Mouse (Mus musculus) liver, postnatal 0 days (tissue): ENCODE data around the gene Ntm. TPM values are rescaled to one million over a fixed set of nuclear protein-coding genes. Genes with fewer than 3 reads are reported as not detected.

ENCODE experiments used
- ATAC-seq: fragments of 200-750 bp; cut with Nextera tagmentation; 2 replicates; pipeline ENCODE4 v1.8.0; 2017; ENCODE audit warnings: mild to moderate bottlenecking, moderate library complexity
- DNase-seq: peaks from one replicate; pipeline ENCODE4 v3.0.0-alpha.2; 2016
- H3K27ac ChIP-seq: fragments of 300-500 bp; sonication (generic); 2 replicates; pipeline ENCODE4 v1.5.1; 2014; ENCODE audit warnings: antibody characterized with exemption, moderate library complexity, mild to moderate bottlenecking, low read depth
- H3K27me3 ChIP-seq: fragments of 300-500 bp; sonication (generic); 2 replicates; pipeline ENCODE4 v1.6.1; 2014; ENCODE audit warnings: low read length, control low read depth, mixed read lengths; ENCODE audit not compliant: insufficient read depth
- H3K36me3 ChIP-seq: fragments of 300-500 bp; sonication (generic); replicated peaks from 2 replicates; pipeline ENCODE4 v1.6.1; 2014; ENCODE audit warnings: mild to moderate bottlenecking, control low read depth, low read length, moderate library complexity, mixed read lengths; ENCODE audit not compliant: insufficient read depth
- H3K4me1 ChIP-seq: fragments of 300-500 bp; sonication (generic); 2 replicates; pipeline ENCODE4 v1.6.1; 2014; ENCODE audit warnings: antibody characterized with exemption, mild to moderate bottlenecking, control low read depth; ENCODE audit not compliant: insufficient read depth
- H3K4me2 ChIP-seq: fragments of 300-500 bp; sonication (generic); 2 replicates; pipeline ENCODE4 v1.6.1; 2014; ENCODE audit warnings: low read depth, mild to moderate bottlenecking, low read length, moderate library complexity, mixed read lengths
- H3K4me3 ChIP-seq: fragments of 300-500 bp; sonication (generic); 2 replicates; pipeline ENCODE4 v1.5.1; 2014; ENCODE audit warnings: low read depth, low read length
- H3K9ac ChIP-seq: fragments of 300-500 bp; sonication (generic); replicated peaks from 2 replicates; pipeline ENCODE4 v1.6.1; 2014; ENCODE audit warnings: mild to moderate bottlenecking, moderate library complexity
- H3K9me3 ChIP-seq: fragments of 300-500 bp; sonication (generic); 2 replicates; pipeline ENCODE4 v1.6.1; 2016; ENCODE audit warnings: mild to moderate bottlenecking, control low read depth, low read length, mixed read lengths
- CTCF ChIP-seq: sonication (generic); IDR thresholded peaks from 2 replicates; pipeline ENCODE4 v1.5.1; 2016; ENCODE audit warnings: antibody characterized with exemption, low read depth
- EP300 ChIP-seq: IDR thresholded peaks from 2 replicates; pipeline ENCODE4 v1.6.1; 2016; ENCODE audit warnings: antibody characterized with exemption, low read depth, mild to moderate bottlenecking
- WGBS: fragments of 180-500 bp; shearing (Covaris S2); extraction: QIAGEN DNeasy Blood & Tissue Kit; methylation state at CpG from one replicate; pipeline ENCODE4 v1.1.7; 2014; ENCODE audit not compliant: insufficient replicate concordance; 5-methylcytosine and 5-hydroxymethylcytosine counted together
- polyA plus RNA-seq: library from polyadenylated mRNA; unstranded; fragments of >200 nt; fragmentation: Nextera tagmentation; extraction: Ambion mirVana; gene quantifications from 2 replicates; pipeline ENCODE4 v1.2.1, GENCODE M21; 2015

Ntm gene
- polyA plus RNA-seq, 1 experiment from 2014 or later, result 1.00 TPM

DNA sequence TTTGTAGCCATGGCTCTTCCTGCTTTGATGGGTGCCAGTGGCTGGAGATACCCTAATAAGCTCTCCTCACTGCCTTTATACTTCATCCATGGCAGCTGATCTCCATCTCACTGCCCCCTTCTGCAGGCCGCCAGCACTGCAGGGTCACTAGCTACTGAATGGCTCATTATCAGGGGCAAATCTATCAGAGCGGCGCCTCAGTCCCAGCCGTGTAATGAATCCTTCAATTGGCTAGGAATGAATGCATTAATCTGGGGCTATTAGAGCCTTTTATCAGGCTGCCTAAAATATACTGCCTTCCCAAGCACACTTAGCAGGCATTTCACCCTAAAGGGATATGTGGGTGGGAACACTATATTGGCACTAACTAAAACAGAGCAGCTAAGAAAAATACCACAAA lies 832.6 kb downstream of the Ntm start:
- WGBS, result 63% methylated on average over 4 of the region's 4 CpGs
- TF ChIP-seq CTCF (no peak), EP300 (no peak)
- ATAC-seq (no peak), DNase-seq (no peak)
- Histone ChIP-seq H3K4me3 (no peak overlapping the region), H3K9ac (no peak overlapping the region), H3K9me3 (no peaks in the 10 kb centered on the region; the same call in 1 of the 2 replicates), H3K27ac (no peak overlapping the region), H3K36me3 (no peaks in the 10 kb centered on the region), H3K27me3 (no peaks in the 10 kb centered on the region), H3K4me1 (no peaks in the 10 kb centered on the region), H3K4me2 (no peak overlapping the region)

GRCm38 (mm10) chr9:29128416-29128815 lies 834.5 kb downstream of the Ntm start:
- no peak for ATAC-seq
- 78% methylated on average over 2 of the region's 2 CpGs for WGBS

DNA sequence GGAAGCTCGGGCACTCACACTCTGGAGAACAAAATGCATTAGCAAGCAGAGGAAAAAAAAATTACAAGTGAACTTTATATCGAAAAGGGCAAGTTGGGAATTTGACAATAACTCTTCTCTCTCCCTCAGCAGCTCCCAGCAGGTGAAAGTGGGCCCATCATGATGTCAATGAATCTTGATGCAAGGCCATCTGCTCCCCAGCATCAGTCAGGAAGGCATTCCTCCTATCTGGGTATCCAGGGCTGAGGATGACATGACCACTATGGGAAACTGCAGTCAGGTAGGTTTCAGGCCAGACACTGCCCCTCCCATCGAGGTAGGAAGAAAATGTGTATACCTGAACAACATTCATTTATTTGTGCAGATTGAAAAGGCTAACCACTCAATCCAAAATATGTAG lies 838.5 kb downstream of the Ntm start:
- DNase-seq (no peak), ATAC-seq (no peak)
- H3K4me3 ChIP-seq, result no peak overlapping the region
- H3K27me3 ChIP-seq, result no peaks in the 10 kb centered on the region
- WGBS, result 63% methylated on average over 3 of the region's 3 CpGs
- no peaks in the 10 kb centered on the region for H3K4me1 ChIP-seq
- no peak for TF ChIP-seq CTCF
- TF ChIP-seq EP300, result no peak
- no peak overlapping the region for H3K9ac ChIP-seq
- no peaks in the 10 kb centered on the region for H3K36me3 ChIP-seq
- H3K9me3 ChIP-seq, result no peaks in the 10 kb centered on the region
- no peak overlapping the region for H3K27ac ChIP-seq
- no peak overlapping the region for H3K4me2 ChIP-seq

More at GRCm38 (mm10) chr9:29128416-29128815, 834.5 kb downstream of the Ntm start:
- no peak for DNase-seq
- Histone ChIP-seq H3K27ac (no peak overlapping the region), H3K4me3 (no peak overlapping the region), H3K36me3 (no peaks in the 10 kb centered on the region), H3K9ac (no peak overlapping the region), H3K4me1 (no peaks in the 10 kb centered on the region), H3K27me3 (no peaks in the 10 kb centered on the region), H3K9me3 (no peaks in the 10 kb centered on the region; the same call in 1 of the 2 replicates), H3K4me2 (no peak overlapping the region)
- no peak for TF ChIP-seq EP300
- no peak for TF ChIP-seq CTCF

GRCm38 (mm10) chr9:29123828-29124227 lies 839.1 kb downstream of the Ntm start:
- Histone ChIP-seq H3K4me2 (no peak overlapping the region), H3K9me3 (no peaks in the 10 kb centered on the region), H3K4me3 (no peak overlapping the region), H3K9ac (no peak overlapping the region), H3K36me3 (no peaks in the 10 kb centered on the region), H3K27ac (no peak overlapping the region), H3K4me1 (no peaks in the 10 kb centered on the region), H3K27me3 (no peaks in the 10 kb centered on the region)
- DNase-seq (no peak), ATAC-seq (no peak)
- TF ChIP-seq CTCF, result no peak
- no peak for TF ChIP-seq EP300
- WGBS, result 85% methylated on average over 2 of the region's 2 CpGs

GRCm38 (mm10) chr9:29117561-29118112 lies 845.3 kb downstream of the Ntm start:
- WGBS, result 54% methylated on average over 2 of the region's 2 CpGs
- TF ChIP-seq EP300 (no peak), CTCF (no peak)
- Histone ChIP-seq H3K4me1 (no peaks in the 10 kb centered on the region), H3K9ac (no peak overlapping the region), H3K4me3 (no peak overlapping the region), H3K27ac (no peak overlapping the region), H3K36me3 (no peaks in the 10 kb centered on the region), H3K4me2 (no peak overlapping the region), H3K27me3 (no peaks in the 10 kb centered on the region), H3K9me3 (no peaks in the 10 kb centered on the region)
- ATAC-seq (no peak), DNase-seq (no peak)

- WGBS, result 49% methylated on average over 2 of the region's 2 CpGs
- H3K27ac ChIP-seq, result no peak overlapping the region
- TF ChIP-seq EP300 (no peak), CTCF (no peak)
- no peak overlapping the region for H3K4me2 ChIP-seq
- ATAC-seq (no peak), DNase-seq (no peak)
- no peaks in the 10 kb centered on the region for H3K9me3 ChIP-seq
- no peaks in the 10 kb centered on the region for H3K36me3 ChIP-seq
- no peaks in the 10 kb centered on the region for H3K27me3 ChIP-seq
- H3K4me1 ChIP-seq, result no peaks in the 10 kb centered on the region
- no peak overlapping the region for H3K9ac ChIP-seq
- H3K4me3 ChIP-seq, result no peak overlapping the region
Measured at GRCm38 (mm10) chr9:29115337-29115736, 847.6 kb downstream of the Ntm start.

GRCm38 (mm10) chr9:29106771-29107170 lies 856.2 kb downstream of the Ntm start:
- H3K4me3 ChIP-seq, result no peak overlapping the region
- no peaks in the 10 kb centered on the region for H3K36me3 ChIP-seq
- H3K4me1 ChIP-seq, result no peaks in the 10 kb centered on the region
- 45% methylated on average over 3 of the region's 3 CpGs for WGBS
- no peak overlapping the region for H3K9ac ChIP-seq
- ATAC-seq (no peak), DNase-seq (no peak)
- H3K4me2 ChIP-seq, result no peak overlapping the region
- no peaks in the 10 kb centered on the region for H3K9me3 ChIP-seq
- TF ChIP-seq CTCF, result no peak
- TF ChIP-seq EP300, result no peak
- H3K27ac ChIP-seq, result no peak overlapping the region
- H3K27me3 ChIP-seq, result no peaks in the 10 kb centered on the region
